Mouse (Mus musculus): ENCODE results near the gene Pax2. TPM values are rescaled to one million over a fixed set of nuclear protein-coding genes. Genes with fewer than 3 reads are reported as not detected.

Gene Pax2
- polyA plus RNA-seq, 1 experiment: not detected

DNA sequence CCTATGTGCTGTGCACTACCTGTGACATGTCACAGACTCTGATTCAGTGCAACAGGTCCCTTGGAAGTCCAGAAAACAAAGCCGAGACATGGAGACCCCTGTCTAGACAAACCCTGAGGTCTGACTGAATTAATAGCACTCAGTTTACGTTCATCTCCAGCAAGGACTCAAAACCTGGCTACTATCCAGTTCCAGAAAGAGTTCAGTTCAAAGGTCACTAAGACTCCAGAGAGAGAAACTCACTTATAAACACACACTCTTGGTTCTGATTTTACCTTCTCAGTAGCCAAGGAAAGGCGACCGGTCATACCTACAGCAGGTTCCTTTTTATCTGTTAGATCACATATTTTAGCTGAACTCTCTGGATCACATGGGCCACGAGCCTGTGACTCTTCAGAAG lies 43.3 kb downstream of the Pax2 start:
- H3K4me3 ChIP-seq (ENCODE audit: insufficient read depth, low read depth, low read length): no peak overlapping the region
- WGBS: 82% methylated on average over 5 of the region's 5 CpGs
- TF ChIP-seq POLR2A (IDR thresholded peaks at IDR 0.05; ENCODE audit: insufficient read depth, low read depth, low read length) (no peak), CTCF (IDR thresholded peaks at IDR 0.05; ENCODE audit: insufficient read depth, low read depth, low read length) (no peak)
- H3K4me1 ChIP-seq (ENCODE audit: control insufficient read depth, insufficient read depth, low read length): no peaks in the 10 kb centered on the region
- H3K27ac ChIP-seq (ENCODE audit: insufficient read depth, low read depth, low read length): no peak overlapping the region

GRCm38 (mm10) chr19:44800327-44800726 lies 44.5 kb downstream of the Pax2 start:
- no peak overlapping the region for H3K4me3 ChIP-seq (ENCODE audit: insufficient read depth, low read depth, low read length)
- 87% methylated on average over 6 of the region's 6 CpGs for WGBS
- H3K27ac ChIP-seq (ENCODE audit: insufficient read depth, low read depth, low read length): no peak overlapping the region
- no peak for TF ChIP-seq CTCF (IDR thresholded peaks at IDR 0.05; ENCODE audit: insufficient read depth, low read depth, low read length)
- TF ChIP-seq POLR2A (IDR thresholded peaks at IDR 0.05; ENCODE audit: insufficient read depth, low read depth, low read length): no peak
- H3K4me1 ChIP-seq (ENCODE audit: control insufficient read depth, insufficient read depth, low read length): no peaks in the 10 kb centered on the region

DNA sequence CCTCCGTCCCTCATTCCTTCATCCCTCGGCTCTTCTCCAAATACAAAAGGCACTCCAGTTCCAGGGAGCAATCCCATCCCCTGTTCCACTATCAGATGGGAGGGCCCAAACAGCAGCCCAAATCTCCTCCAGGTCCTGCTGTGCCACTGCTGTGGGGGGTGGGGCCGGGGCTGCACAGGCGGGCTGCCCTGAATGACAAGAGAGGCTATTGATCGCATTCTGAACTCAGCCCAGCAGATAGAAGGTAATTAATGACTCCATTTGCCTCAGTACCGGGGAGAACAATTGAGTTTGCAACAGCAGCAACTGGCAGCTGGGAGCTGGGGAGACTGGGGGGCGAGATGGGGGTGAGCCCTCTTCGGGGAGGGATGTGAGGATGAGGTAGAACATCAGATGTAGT lies 52.9 kb downstream of the Pax2 start:
- no peak overlapping the region for H3K4me3 ChIP-seq (ENCODE audit: insufficient read depth, low read depth, low read length)
- peaks cover 7% of the 10 kb centered on the region; the same call in 1 of the 2 replicates for H3K4me1 ChIP-seq (ENCODE audit: control insufficient read depth, insufficient read depth, low read length)
- WGBS: 12% methylated on average over 8 of the region's 8 CpGs
- H3K27ac ChIP-seq (ENCODE audit: insufficient read depth, low read depth, low read length): no peak overlapping the region
- no peak for TF ChIP-seq CTCF (IDR thresholded peaks at IDR 0.05; ENCODE audit: insufficient read depth, low read depth, low read length)
- no peak for TF ChIP-seq POLR2A (IDR thresholded peaks at IDR 0.05; ENCODE audit: insufficient read depth, low read depth, low read length)

GRCm38 (mm10) chr19:44812666-44813429 lies 57.0 kb downstream of the Pax2 start:
- H3K4me3 ChIP-seq (ENCODE audit: insufficient read depth, low read depth, low read length): no peak overlapping the region
- peaks cover 7% of the 10 kb centered on the region; the same call in 1 of the 2 replicates for H3K4me1 ChIP-seq (ENCODE audit: control insufficient read depth, insufficient read depth, low read length)
- 70% methylated on average over 13 of the region's 13 CpGs for WGBS
- H3K27ac ChIP-seq (ENCODE audit: insufficient read depth, low read depth, low read length): no peak overlapping the region
- TF ChIP-seq POLR2A (IDR thresholded peaks at IDR 0.05; ENCODE audit: insufficient read depth, low read depth, low read length): no peak
- TF ChIP-seq CTCF (IDR thresholded peaks at IDR 0.05; ENCODE audit: insufficient read depth, low read depth, low read length): no peak

DNA sequence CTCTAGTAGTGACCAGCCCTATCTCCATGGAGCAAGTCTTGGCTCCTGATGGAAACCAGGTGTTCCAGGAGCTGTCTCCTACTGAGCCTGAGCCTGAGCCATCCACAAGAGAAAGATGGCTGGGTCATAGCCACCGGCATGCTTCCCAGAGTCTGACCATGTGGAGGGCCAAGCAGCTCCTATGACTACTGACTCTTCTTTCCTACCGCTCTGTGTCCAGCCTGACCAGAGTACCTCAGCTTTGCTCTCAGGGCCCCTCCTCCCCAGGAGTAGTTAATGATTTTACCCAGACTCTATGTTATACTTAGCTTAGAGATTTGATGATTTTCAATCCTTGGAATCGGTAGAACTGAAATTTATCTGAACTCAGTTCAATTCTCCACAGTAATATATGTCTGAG lies 59.3 kb downstream of the Pax2 start:
- Histone ChIP-seq H3K4me1 (ENCODE audit: control insufficient read depth, insufficient read depth, low read length) (0 out of 2 replicates have a peak, but pooled peaks cover 2% of the 10 kb centered on the region), H3K27ac (ENCODE audit: insufficient read depth, low read depth, low read length) (no peak overlapping the region), H3K4me3 (ENCODE audit: insufficient read depth, low read depth, low read length) (no peak overlapping the region)
- WGBS: 89% methylated on average over 3 of the region's 3 CpGs
- TF ChIP-seq POLR2A (IDR thresholded peaks at IDR 0.05; ENCODE audit: insufficient read depth, low read depth, low read length): no peak
- TF ChIP-seq CTCF (IDR thresholded peaks at IDR 0.05; ENCODE audit: insufficient read depth, low read depth, low read length): no peak

DNA sequence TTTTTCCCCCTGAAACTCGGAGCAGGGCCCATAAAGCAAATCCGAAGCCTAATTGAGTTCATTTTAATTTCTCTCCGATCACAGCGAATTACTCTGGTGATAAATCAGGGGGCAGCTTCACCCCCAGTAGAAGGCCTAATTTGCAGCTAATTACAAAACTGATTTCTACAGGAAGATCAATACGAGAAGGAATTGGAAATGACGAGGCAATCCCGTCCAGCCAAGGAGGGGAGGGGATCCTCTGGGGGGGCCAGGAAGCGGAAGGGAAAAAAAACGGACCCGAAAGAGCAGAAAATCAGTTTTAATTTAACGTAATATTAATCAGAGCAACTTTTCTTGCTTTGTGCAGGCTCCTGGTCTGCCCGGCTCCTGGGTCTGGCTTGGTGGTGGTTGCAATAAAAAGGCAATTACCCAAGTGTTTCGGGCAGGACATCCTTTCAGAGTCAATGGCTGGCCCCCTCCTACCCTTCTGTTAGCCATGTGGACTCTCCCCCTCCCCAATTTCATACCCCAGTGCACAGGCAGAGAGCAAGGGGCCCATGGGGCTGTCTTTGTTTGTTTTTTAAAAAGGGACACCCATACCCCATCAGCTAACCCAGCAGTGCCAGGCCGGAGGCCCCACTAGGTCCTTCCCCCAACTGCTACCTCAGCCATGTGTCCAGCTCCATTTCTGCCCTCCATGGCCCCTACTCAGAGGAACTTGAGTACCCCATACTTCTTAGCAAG lies 61.7 kb downstream of the Pax2 start:
- Histone ChIP-seq H3K4me1 (ENCODE audit: control insufficient read depth, insufficient read depth, low read length) (peaks cover 12% of the 10 kb centered on the region; the same call in 1 of the 2 replicates), H3K27ac (ENCODE audit: insufficient read depth, low read depth, low read length) (no peak overlapping the region), H3K4me3 (ENCODE audit: insufficient read depth, low read depth, low read length) (no peak overlapping the region)
- 78% methylated on average over 14 of the region's 14 CpGs for whole genome bisulfite sequencing
- TF ChIP-seq CTCF (IDR thresholded peaks at IDR 0.05; ENCODE audit: insufficient read depth, low read depth, low read length) (no peak), POLR2A (IDR thresholded peaks at IDR 0.05; ENCODE audit: insufficient read depth, low read depth, low read length) (no peak)

- 81% methylated on average over 6 of the region's 6 CpGs for WGBS
- H3K4me1 ChIP-seq (ENCODE audit: control insufficient read depth, insufficient read depth, low read length): peaks cover 12% of the 10 kb centered on the region; the same call in 1 of the 2 replicates
- TF ChIP-seq CTCF (IDR thresholded peaks at IDR 0.05; ENCODE audit: insufficient read depth, low read depth, low read length): no peak
- TF ChIP-seq POLR2A (IDR thresholded peaks at IDR 0.05; ENCODE audit: insufficient read depth, low read depth, low read length): no peak
Measured at GRCm38 (mm10) chr19:44818676-44819075, 62.8 kb downstream of the Pax2 start.

GRCm38 (mm10) chr19:44821581-44821980 lies 65.7 kb downstream of the Pax2 start:
- WGBS: 16% methylated on average over 3 of the region's 3 CpGs
- H3K27ac ChIP-seq (ENCODE audit: insufficient read depth, low read depth, low read length): no peak overlapping the region
- TF ChIP-seq CTCF (IDR thresholded peaks at IDR 0.05; ENCODE audit: insufficient read depth, low read depth, low read length) (no peak), POLR2A (IDR thresholded peaks at IDR 0.05; ENCODE audit: insufficient read depth, low read depth, low read length) (no peak)
- peaks cover 12% of the 10 kb centered on the region for H3K4me1 ChIP-seq (ENCODE audit: control insufficient read depth, insufficient read depth, low read length)
- no peak overlapping the region for H3K4me3 ChIP-seq (ENCODE audit: insufficient read depth, low read depth, low read length)

More at GRCm38 (mm10) chr19:44818676-44819075, 62.8 kb downstream of the Pax2 start:
- H3K27ac ChIP-seq (ENCODE audit: insufficient read depth, low read depth, low read length): no peak overlapping the region
- no peak overlapping the region for H3K4me3 ChIP-seq (ENCODE audit: insufficient read depth, low read depth, low read length)

- Histone ChIP-seq H3K4me3 (ENCODE audit: insufficient read depth, low read depth, low read length) (no peak overlapping the region), H3K4me1 (ENCODE audit: control insufficient read depth, insufficient read depth, low read length) (peaks cover 12% of the 10 kb centered on the region), H3K27ac (ENCODE audit: insufficient read depth, low read depth, low read length) (no peak overlapping the region)
- TF ChIP-seq POLR2A (IDR thresholded peaks at IDR 0.05; ENCODE audit: insufficient read depth, low read depth, low read length): no peak
- no peak for TF ChIP-seq CTCF (IDR thresholded peaks at IDR 0.05; ENCODE audit: insufficient read depth, low read depth, low read length)
- 75% methylated on average over 5 of the region's 5 CpGs for WGBS
Measured at GRCm38 (mm10) chr19:44822295-44822694, 66.5 kb downstream of the Pax2 start.
